Mouse (Mus musculus) forebrain, embryonic 14.5 days (tissue): ENCODE measurements around the gene Eml1. TPM values are rescaled to one million over a fixed set of nuclear protein-coding genes. Genes with fewer than 3 reads are reported as not detected.

Experiments
- ATAC-seq: fragments of 200-750 bp; cut with Nextera tagmentation; 2 replicates; pipeline ENCODE4 v1.8.0; 2017; ENCODE audit warnings: mild to moderate bottlenecking, moderate library complexity
- DNase-seq: peaks from one replicate; pipeline ENCODE4 v3.0.0-alpha.2; 2015; ENCODE audit warnings: low spot score
- H3K27ac ChIP-seq: fragments of 300-500 bp; sonication (generic); 2 replicates; pipeline ENCODE4 v1.5.1; 2014; ENCODE audit warnings: low read depth, mild to moderate bottlenecking, control low read depth, low read length, moderate library complexity
- H3K27me3 ChIP-seq: fragments of 300-500 bp; sonication (generic); replicated peaks from 2 replicates; pipeline ENCODE4 v1.6.1; 2014; ENCODE audit warnings: low read length, control low read depth, mixed read lengths; ENCODE audit not compliant: control insufficient read depth, insufficient read depth
- H3K36me3 ChIP-seq: fragments of 300-500 bp; sonication (generic); 2 replicates; pipeline ENCODE4 v1.6.1; 2014; ENCODE audit warnings: low read length, control low read depth; ENCODE audit not compliant: control insufficient read depth, insufficient read depth
- H3K4me1 ChIP-seq: fragments of 300-500 bp; sonication (generic); 2 replicates; pipeline ENCODE4 v1.6.1; 2014; ENCODE audit warnings: antibody characterized with exemption, low read length, control low read depth; ENCODE audit not compliant: control insufficient read depth, insufficient read depth
- H3K4me2 ChIP-seq: fragments of 300-500 bp; sonication (generic); 2 replicates; pipeline ENCODE4 v1.6.1; 2014; ENCODE audit warnings: mild to moderate bottlenecking, control low read depth, low read length
- H3K4me3 ChIP-seq: fragments of 300-500 bp; sonication (generic); 2 replicates; pipeline ENCODE4 v1.5.1; 2014; ENCODE audit warnings: low read depth, low read length, control low read depth
- H3K9ac ChIP-seq: fragments of 300-500 bp; sonication (generic); 2 replicates; pipeline ENCODE4 v1.6.1; 2014; ENCODE audit warnings: mild to moderate bottlenecking, low read length, control low read depth, moderate library complexity
- H3K9me3 ChIP-seq: fragments of 300-500 bp; sonication (generic); replicated peaks from 2 replicates; pipeline ENCODE4 v1.6.1; 2016; ENCODE audit warnings: low read length, control low read depth, mixed read lengths; ENCODE audit not compliant: control insufficient read depth
- WGBS: fragments of 180-500 bp; shearing (Covaris S2); extraction: QIAGEN DNeasy Blood & Tissue Kit; methylation state at CpG from one replicate; pipeline ENCODE4 v1.1.7; 2014; 5-methylcytosine and 5-hydroxymethylcytosine counted together
- polyA plus RNA-seq: library from polyadenylated mRNA; unstranded; fragments of >200 nt; fragmentation: Nextera tagmentation; extraction: Ambion mirVana; gene quantifications from 2 replicates; pipeline ENCODE4 v1.2.1, GENCODE M21; 2014

Gene Eml1
- polyA plus RNA-seq, 1 experiment from 2014 or later, result 52.2 TPM

GRCm38 (mm10) chr12:108547251-108547875, 176.6 kb downstream of the Eml1 start:
- no peaks in the 10 kb centered on the region for H3K27me3 ChIP-seq
- no peaks in the 10 kb centered on the region for H3K36me3 ChIP-seq
- 79% methylated on average over 15 of the region's 15 CpGs for WGBS
- DNase-seq (no peak), ATAC-seq (0 out of 2 replicates have a peak, but pooled peaks have one; percentile 11)
- no peak overlapping the region for H3K4me2 ChIP-seq
- no peaks in the 10 kb centered on the region for H3K9me3 ChIP-seq
- H3K4me1 ChIP-seq, result peaks cover 11% of the 10 kb centered on the region
- no peak overlapping the region for H3K4me3 ChIP-seq
- H3K27ac ChIP-seq, result peak overlapping the region; percentile 67
- no peak overlapping the region for H3K9ac ChIP-seq

DNA sequence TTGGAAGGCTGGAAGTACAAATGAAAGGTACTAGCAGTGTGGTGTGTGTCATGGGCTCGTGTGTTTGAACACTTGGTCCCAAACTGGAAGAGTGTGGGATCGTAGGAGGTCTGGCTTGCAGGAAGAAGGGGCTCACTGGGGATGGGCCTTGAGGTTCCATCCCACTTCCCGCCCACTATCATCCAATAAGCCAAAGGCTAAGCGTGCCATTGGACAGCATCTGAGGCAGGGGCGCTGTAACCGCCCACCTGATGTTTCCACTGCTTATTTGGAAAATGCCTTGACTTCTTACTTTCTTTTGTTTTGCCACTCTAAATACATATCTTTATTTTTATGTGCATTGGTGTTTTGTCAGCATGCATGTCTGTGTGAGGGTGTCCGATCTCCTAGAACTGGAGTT, 181.0 kb downstream of the Eml1 start:
- Histone ChIP-seq H3K4me1 (peaks cover 21% of the 10 kb centered on the region), H3K9me3 (no peaks in the 10 kb centered on the region), H3K4me2 (no peak overlapping the region), H3K4me3 (no peak overlapping the region), H3K27me3 (no peaks in the 10 kb centered on the region), H3K9ac (no peak overlapping the region), H3K36me3 (no peaks in the 10 kb centered on the region), H3K27ac (no peak overlapping the region)
- DNase-seq (no peak), ATAC-seq (no peak)
- WGBS, result 80% methylated on average over 7 of the region's 7 CpGs

- no peak overlapping the region for H3K27ac ChIP-seq
- no peak overlapping the region for H3K4me3 ChIP-seq
- 52% methylated on average over 6 of the region's 6 CpGs for WGBS
- H3K9ac ChIP-seq, result no peak overlapping the region
- ATAC-seq (no peak), DNase-seq (peak; percentile 7)
- H3K36me3 ChIP-seq, result no peaks in the 10 kb centered on the region
- H3K9me3 ChIP-seq, result no peaks in the 10 kb centered on the region
- no peaks in the 10 kb centered on the region for H3K27me3 ChIP-seq
- H3K4me2 ChIP-seq, result no peak overlapping the region
- H3K4me1 ChIP-seq, result peaks cover 28% of the 10 kb centered on the region
Observed at GRCm38 (mm10) chr12:108553079-108553478, 182.3 kb downstream of the Eml1 start.

GRCm38 (mm10) chr12:108554120-108554841, 183.5 kb downstream of the Eml1 start, which contains the start of gene Evl:
Gene Evl, plus strand, starts transcription at chr12:108554720.
- Histone ChIP-seq H3K9ac (peak within 1 kb of the TSS; percentile 99), H3K4me3 (peak within 1 kb of the TSS; percentile 99), H3K4me2 (peak within 1 kb of the TSS; percentile 74), H3K27ac (peak within 1 kb of the TSS; percentile 93), H3K36me3 (no peaks in the 10 kb centered on the region), H3K4me1 (peaks cover 36% of the 10 kb centered on the region), H3K27me3 (no peaks in the 10 kb centered on the region), H3K9me3 (no peaks in the 10 kb centered on the region)
- WGBS, result 1% methylated on average over 50 of the region's 50 CpGs
- DNase-seq, result peak; percentile 96
- peak; percentile 91 for ATAC-seq

DNA sequence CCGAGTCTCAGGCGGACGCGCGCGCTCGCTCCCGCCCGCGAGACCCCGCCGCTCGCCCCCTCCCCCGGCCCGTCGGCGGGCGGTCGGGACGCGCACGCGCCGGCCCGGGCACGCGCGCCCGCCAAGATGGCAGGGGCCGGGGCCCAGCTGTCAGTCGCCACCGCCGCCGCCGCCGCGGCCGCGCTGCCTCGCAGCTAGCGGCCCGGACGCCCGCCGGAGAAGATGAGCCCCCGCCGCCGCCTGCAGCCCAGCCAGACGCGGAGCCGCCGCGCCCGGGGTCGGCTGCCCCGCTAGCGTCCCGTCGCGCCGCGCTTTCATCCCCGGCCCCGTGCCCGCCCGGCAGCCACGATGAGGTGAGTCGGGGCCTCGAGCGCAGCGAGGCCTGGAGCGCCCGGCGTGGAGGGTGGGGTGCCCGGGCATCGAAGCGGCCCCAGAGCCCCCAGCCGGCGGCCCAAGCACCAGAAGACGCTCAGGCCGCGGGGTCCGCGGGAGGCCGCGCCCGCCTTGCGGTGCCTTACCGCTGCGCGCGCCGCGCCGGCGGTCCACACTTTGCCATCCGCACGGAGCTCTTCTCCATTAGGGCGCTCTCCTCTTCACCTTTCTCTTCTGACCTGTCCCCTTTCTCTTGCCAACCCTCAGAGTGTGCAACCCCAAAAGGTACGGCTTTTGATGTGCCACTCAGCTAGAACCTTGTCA, 184.3 kb downstream of the Eml1 start:
- H3K4me3 ChIP-seq, result peak overlapping the region; percentile 99
- peak overlapping the region; percentile 99 for H3K9ac ChIP-seq
- no peaks in the 10 kb centered on the region for H3K36me3 ChIP-seq
- H3K27ac ChIP-seq, result peak overlapping the region; percentile 93
- no peaks in the 10 kb centered on the region for H3K9me3 ChIP-seq
- no peaks in the 10 kb centered on the region for H3K27me3 ChIP-seq
- H3K4me2 ChIP-seq, result peak overlapping the region; percentile 74
- under 1% methylated on average over 55 of the region's 100 CpGs for WGBS
- peak; percentile 76 for ATAC-seq
- DNase-seq, result peak; percentile 42
- H3K4me1 ChIP-seq, result peaks cover 41% of the 10 kb centered on the region

- H3K9ac ChIP-seq, result no peak overlapping the region
- H3K27me3 ChIP-seq, result no peaks in the 10 kb centered on the region
- no peak overlapping the region for H3K27ac ChIP-seq
- H3K4me2 ChIP-seq, result peak overlapping the region; percentile 5; the same call in 1 of the 2 replicates
- peaks cover 37% of the 10 kb centered on the region for H3K4me1 ChIP-seq
- H3K9me3 ChIP-seq, result no peaks in the 10 kb centered on the region
- DNase-seq, result no peak
- H3K36me3 ChIP-seq, result no peaks in the 10 kb centered on the region
- no peak for ATAC-seq
- no peak overlapping the region for H3K4me3 ChIP-seq
Observed at GRCm38 (mm10) chr12:108558194-108558593, 187.4 kb downstream of the Eml1 start.

DNA sequence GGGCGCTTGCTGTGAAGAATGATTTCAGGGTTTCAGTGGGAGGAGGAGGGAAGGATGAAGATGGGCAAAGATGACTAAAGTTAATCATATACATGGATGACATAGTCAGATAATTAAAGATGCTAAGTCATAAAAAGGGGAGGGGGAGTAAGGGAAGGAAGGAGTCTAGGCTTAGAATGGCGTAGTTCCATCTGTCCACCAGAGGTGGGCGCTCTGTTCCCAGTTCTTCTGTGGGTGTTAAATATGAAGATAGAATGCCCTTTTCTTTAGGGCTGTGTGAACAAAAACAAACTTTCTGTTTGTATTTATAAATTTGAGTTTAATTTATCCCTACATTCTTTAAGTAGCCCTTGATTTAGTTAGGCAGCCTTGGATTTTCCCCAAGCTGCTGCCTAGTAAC, 192.5 kb downstream of the Eml1 start:
- Histone ChIP-seq H3K9ac (no peak overlapping the region), H3K27me3 (no peaks in the 10 kb centered on the region), H3K27ac (no peak overlapping the region), H3K36me3 (no peaks in the 10 kb centered on the region), H3K9me3 (no peaks in the 10 kb centered on the region), H3K4me2 (no peak overlapping the region), H3K4me3 (no peak overlapping the region), H3K4me1 (peaks cover 22% of the 10 kb centered on the region)
- DNase-seq, result peak; percentile 18
- no peak for ATAC-seq
- WGBS, result 78% methylated on average over 3 of the region's 3 CpGs

- Histone ChIP-seq H3K27me3 (no peaks in the 10 kb centered on the region), H3K27ac (peak overlapping the region; percentile 74), H3K9me3 (no peaks in the 10 kb centered on the region), H3K4me3 (no peak overlapping the region), H3K4me2 (peak overlapping the region; percentile 24), H3K4me1 (peaks cover 10% of the 10 kb centered on the region), H3K9ac (peak overlapping the region; percentile 43; the same call in 1 of the 2 replicates), H3K36me3 (no peaks in the 10 kb centered on the region)
- 21% methylated on average over 12 of the region's 12 CpGs for WGBS
- ATAC-seq (peak; percentile 82), DNase-seq (peak; percentile 86)
Observed at GRCm38 (mm10) chr12:108564910-108565506, 194.3 kb downstream of the Eml1 start.
